In genomic region chr19:57314346-57315012, GRCm38 (mm10) we compare ENCODE assay signal across 8 mouse cellular contexts. TPM values are rescaled to one million over a fixed set of nuclear protein-coding genes. Genes with fewer than 3 reads are reported as not detected.
A peak's percentile ranks its signal among the peaks of the same experiment; 100 is the strongest.
DNase-seq lines count a peak whose midpoint lies in the region; ATAC-seq and TF ChIP-seq lines count a peak whose summit lies in the region.

Ablim1 (minus strand) TSS chr19:57314919.

- H3K36me3 ChIP-seq in embryonic facial prominence, embryonic 14.5 days (ENCODE audit: control insufficient read depth, insufficient read depth, low read length), result no peaks in the 10 kb centered on the region
- H3K36me3 ChIP-seq in heart, embryonic 11.5 days (ENCODE audit: control insufficient read depth, insufficient read depth, low read length), result no peaks in the 10 kb centered on the region
- no peaks in the 10 kb centered on the region for H3K36me3 ChIP-seq in limb, embryonic 11.5 days (ENCODE audit: control insufficient read depth, insufficient read depth, low read length)
- no peaks in the 10 kb centered on the region for H3K36me3 ChIP-seq in midbrain, embryonic 10.5 days
- H3K36me3 ChIP-seq in small intestine, adult 2 months (ENCODE audit: control insufficient read depth, insufficient read depth, low read length), result no peaks in the 10 kb centered on the region

- DNase-seq in urinary bladder, adult 2 months (ENCODE audit: low spot score), result peak; percentile 33
- DNase-seq in urinary bladder, postnatal 10 days (ENCODE audit: low spot score), result no peak
- DNase-seq in embryonic facial prominence, embryonic 14.5 days (ENCODE audit: low spot score), result peak; percentile 20
- peak; percentile 86 to 87 for DNase-seq in kidney, adult 8-10 months
- DNase-seq in limb, embryonic 11.5 days (ENCODE audit: low spot score), result peak; percentile 47
- DNase-seq in midbrain, embryonic 10.5 days (ENCODE audit: low spot score), result peak; percentile 37

- ATAC-seq in embryonic facial prominence, embryonic 14.5 days (ENCODE audit: low read depth), result peak; percentile 75
- peak; percentile 59; the same call in 1 of the 2 replicates for ATAC-seq in heart, embryonic 11.5 days (replicated peaks; ENCODE audit: insufficient number of reproducible peaks, low FRiP score, low TSS enrichment)
- 0 out of 2 replicates have a peak, but pooled peaks have one; percentile 31 for ATAC-seq in limb, embryonic 11.5 days (ENCODE audit: insufficient number of reproducible peaks, low FRiP score, low TSS enrichment, low read depth)

- peak within 1 kb of the TSS; percentile 64 for H3K9ac ChIP-seq in embryonic facial prominence, embryonic 14.5 days (ENCODE audit: low read depth, low read length)
- H3K9ac ChIP-seq in heart, embryonic 11.5 days (ENCODE audit: low read depth, low read length), result peak within 1 kb of the TSS; percentile 73
- peak within 1 kb of the TSS; percentile 30; the same call in 1 of the 2 replicates for H3K9ac ChIP-seq in limb, embryonic 11.5 days (ENCODE audit: low read length)

- H3K27me3 ChIP-seq in embryonic facial prominence, embryonic 14.5 days (replicated peaks; ENCODE audit: control insufficient read depth, insufficient read depth, low read length), result peaks cover 21% of the 10 kb centered on the region
- H3K27me3 ChIP-seq in heart, embryonic 11.5 days (ENCODE audit: control insufficient read depth, insufficient read depth, low read length), result peaks cover 17% of the 10 kb centered on the region
- peaks cover 27% of the 10 kb centered on the region for H3K27me3 ChIP-seq in limb, embryonic 11.5 days (ENCODE audit: control insufficient read depth, insufficient read depth, low read length)
- H3K27me3 ChIP-seq in midbrain, embryonic 10.5 days (ENCODE audit: low read depth, poor library complexity, severe bottlenecking), result peaks cover 60% of the 10 kb centered on the region
- no peaks in the 10 kb centered on the region for H3K27me3 ChIP-seq in small intestine, adult 2 months (ENCODE audit: control insufficient read depth, insufficient read depth, low read length)

- 0 out of 2 replicates have a peak, but pooled peaks have one; percentile 15 for TF ChIP-seq POLR2A in small intestine, adult 2 months (IDR thresholded peaks at IDR 0.05; ENCODE audit: low read depth, low read length)

- WGBS in embryonic facial prominence, embryonic 14.5 days, result 2% methylated on average over 22 of the region's 52 CpGs
- 3% methylated on average over 47 of the region's 52 CpGs for WGBS in heart, embryonic 11.5 days (ENCODE audit: insufficient replicate concordance)
- WGBS in limb, embryonic 11.5 days, result 3% methylated on average over 52 of the region's 52 CpGs
- 4% methylated on average over 35 of the region's 52 CpGs for WGBS in midbrain, embryonic 10.5 days
- 1% methylated on average over 52 of the region's 52 CpGs for WGBS in small intestine, adult 2 months

- peak within 1 kb of the TSS; percentile 56 for H3K4me3 ChIP-seq in embryonic facial prominence, embryonic 14.5 days (ENCODE audit: low read depth, low read length)
- peak within 1 kb of the TSS; percentile 60 for H3K4me3 ChIP-seq in heart, embryonic 11.5 days (ENCODE audit: low read depth, low read length)
- peak within 1 kb of the TSS; percentile 38 for H3K4me3 ChIP-seq in limb, embryonic 11.5 days (ENCODE audit: low read depth, low read length)
- H3K4me3 ChIP-seq in midbrain, embryonic 10.5 days, result peak within 1 kb of the TSS; percentile 69
- peak within 1 kb of the TSS; percentile 90 for H3K4me3 ChIP-seq in small intestine, adult 2 months (ENCODE audit: low read depth, low read length)

- H3K4me2 ChIP-seq in embryonic facial prominence, embryonic 14.5 days (ENCODE audit: low read depth, low read length), result peak within 1 kb of the TSS; percentile 99
- H3K4me2 ChIP-seq in heart, embryonic 11.5 days, result peak within 1 kb of the TSS; percentile 79
- H3K4me2 ChIP-seq in limb, embryonic 11.5 days (ENCODE audit: low read depth, severe bottlenecking), result peak within 1 kb of the TSS; percentile 97

- H3K27ac ChIP-seq in embryonic facial prominence, embryonic 14.5 days (replicated peaks; ENCODE audit: low read depth, low read length), result no peak within 1 kb of the TSS
- H3K27ac ChIP-seq in heart, embryonic 11.5 days (ENCODE audit: low read depth, low read length), result no peak within 1 kb of the TSS
- no peak within 1 kb of the TSS for H3K27ac ChIP-seq in limb, embryonic 11.5 days (replicated peaks; ENCODE audit: low read depth, low read length)
- peak within 1 kb of the TSS; percentile 67 for H3K27ac ChIP-seq in midbrain, embryonic 10.5 days (replicated peaks)
- peak within 1 kb of the TSS; percentile 96 for H3K27ac ChIP-seq in small intestine, adult 2 months (ENCODE audit: insufficient read depth, low read depth, low read length)

- peaks cover 4% of the 10 kb centered on the region; the same call in 1 of the 2 replicates for H3K4me1 ChIP-seq in embryonic facial prominence, embryonic 14.5 days (ENCODE audit: control insufficient read depth, insufficient read depth, low read length)
- peaks cover 7% of the 10 kb centered on the region; the same call in 1 of the 2 replicates for H3K4me1 ChIP-seq in heart, embryonic 11.5 days (ENCODE audit: control insufficient read depth, insufficient read depth, low read length)
- peaks cover 8% of the 10 kb centered on the region for H3K4me1 ChIP-seq in limb, embryonic 11.5 days (ENCODE audit: control insufficient read depth, insufficient read depth, low read length)
- H3K4me1 ChIP-seq in midbrain, embryonic 10.5 days, result peaks cover 12% of the 10 kb centered on the region
- peaks cover 10% of the 10 kb centered on the region for H3K4me1 ChIP-seq in small intestine, adult 2 months (ENCODE audit: control insufficient read depth, insufficient read depth, insufficient read length, low read length)

- TF ChIP-seq CTCF in small intestine, adult 2 months (IDR thresholded peaks at IDR 0.05; ENCODE audit: extremely low read depth, insufficient read length, insufficient replicate concordance, low read depth, low read length), result 0 out of 2 replicates have a peak, but pooled peaks have one; percentile 15

- no peaks in the 10 kb centered on the region for H3K9me3 ChIP-seq in embryonic facial prominence, embryonic 14.5 days (ENCODE audit: control insufficient read depth, low read length)
- no peaks in the 10 kb centered on the region for H3K9me3 ChIP-seq in heart, embryonic 11.5 days (replicated peaks; ENCODE audit: control insufficient read depth, low read length)
- no peaks in the 10 kb centered on the region for H3K9me3 ChIP-seq in limb, embryonic 11.5 days (ENCODE audit: control insufficient read depth, low read length)
- no peaks in the 10 kb centered on the region for H3K9me3 ChIP-seq in midbrain, embryonic 10.5 days (replicated peaks)

RNA-seq across cellular contexts. Expression of gene Ablim1, which starts in this region (rescaled TPM):
- 24.3 and 40.2 TPM in 2 replicates for polyA plus RNA-seq in urinary bladder, adult 2 months (2012; rRNA removed)
- 48.5 and 49.3 TPM in 2 replicates for polyA plus RNA-seq in embryonic facial prominence, embryonic 14.5 days (2014; fragmentation: Nextera tagmentation; extraction: Ambion mirVana)
- polyA plus RNA-seq in heart, embryonic 11.5 days (2014; fragmentation: Nextera tagmentation; extraction: Ambion mirVana), result 45.8 and 52.1 TPM in 2 replicates
- polyA plus RNA-seq in limb, embryonic 11.5 days (2014; fragmentation: Nextera tagmentation; extraction: Ambion mirVana), result 16.8 and 17.9 TPM in 2 replicates
- polyA plus RNA-seq in midbrain, embryonic 10.5 days (2016; fragmentation: Nextera tagmentation; extraction: Ambion mirVana), result 17.8 and 22.2 TPM in 2 replicates
- polyA plus RNA-seq in small intestine, adult 2 months (2012; rRNA removed), result 25.6 and 47.2 TPM in 2 replicates

Comparison
In these comparisons a context has a peak if more than half of its experiments do, and no peak if none do; other contexts are left out.
1. H3K27ac ChIP-seq: peak in midbrain, embryonic 10.5 days (single experiment) and small intestine, adult 2 months (single experiment); none in embryonic facial prominence, embryonic 14.5 days (single experiment), heart, embryonic 11.5 days (single experiment) and limb, embryonic 11.5 days (single experiment).
2. H3K4me3 ChIP-seq: peak in every context shown above with its lines; median percentile 90 in small intestine, adult 2 months; 69 in midbrain, embryonic 10.5 days; 60 in heart, embryonic 11.5 days; 56 in embryonic facial prominence, embryonic 14.5 days; 38 in limb, embryonic 11.5 days.
3. Peak in every context shown above with its lines, with median percentiles within 50 percentile points of each other: ATAC-seq, H3K4me2 ChIP-seq and H3K9ac ChIP-seq.